Mouse (Mus musculus) left cerebral cortex, adult 9 months (tissue): ENCODE measurements at regions not wholly inside any gene's neighbourhood (a gene's known extent, or its start where the extent isn't known, plus 50 kb on each side); places are given as distances from the start of the nearest gene placed in this dataset.
"Not testable (repeated sequence)": the region's sequence is repeated elsewhere in the genome, so short reads cannot be mapped to it uniquely, and the experiment has no call there.

Experiments
- DNase-seq, 2 experiments: peaks; one replicate each; pipeline ENCODE4 v3.0.0; 2022; ENCODE audit warnings: low spot score in 2 of 2

- not testable (repeated sequence) for DNase-seq
Observed at GRCm38 (mm10) chr12:77526581-77526980, 288.7 kb downstream of the Fut8 start.

GRCm38 (mm10) chr12:77527499-77527898, 289.6 kb downstream of the Fut8 start:
- DNase-seq, result no peak

GRCm38 (mm10) chr12:77527953-77528865, 290.3 kb downstream of the Fut8 start:
- DNase-seq, result no peak

- no peak for DNase-seq
Observed at GRCm38 (mm10) chr12:77528868-77529271, 290.9 kb downstream of the Fut8 start.

- peak in 1 of 2 experiments; percentile 7 for DNase-seq
Observed at GRCm38 (mm10) chr12:77529414-77529813, 291.5 kb downstream of the Fut8 start.

GRCm38 (mm10) chr12:77529955-77530354, 292.0 kb downstream of the Fut8 start:
- no peak for DNase-seq

GRCm38 (mm10) chr12:77531294-77531693, 293.4 kb downstream of the Fut8 start:
- DNase-seq, result no peak

DNA sequence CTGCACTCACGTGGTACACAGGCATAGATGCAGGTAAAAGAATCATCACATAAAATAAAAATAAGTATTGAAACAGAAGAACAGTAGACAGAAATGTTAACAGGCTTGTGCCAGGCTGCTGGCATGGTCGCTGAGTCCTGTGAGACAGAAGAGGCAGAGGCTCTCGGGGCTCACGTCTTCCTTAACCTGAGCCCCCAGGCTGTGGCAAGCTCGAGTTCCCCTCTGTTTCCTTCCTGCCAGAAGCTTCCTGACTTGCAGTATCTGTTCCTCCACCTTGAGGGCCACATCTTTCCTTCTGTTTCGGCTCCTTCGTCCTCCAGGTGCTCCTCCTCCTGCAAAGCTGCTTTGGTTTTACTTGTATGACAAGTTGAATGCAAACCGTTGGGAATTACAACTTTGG, 294.6 kb downstream of the Fut8 start:
- DNase-seq, result no peak

DNA sequence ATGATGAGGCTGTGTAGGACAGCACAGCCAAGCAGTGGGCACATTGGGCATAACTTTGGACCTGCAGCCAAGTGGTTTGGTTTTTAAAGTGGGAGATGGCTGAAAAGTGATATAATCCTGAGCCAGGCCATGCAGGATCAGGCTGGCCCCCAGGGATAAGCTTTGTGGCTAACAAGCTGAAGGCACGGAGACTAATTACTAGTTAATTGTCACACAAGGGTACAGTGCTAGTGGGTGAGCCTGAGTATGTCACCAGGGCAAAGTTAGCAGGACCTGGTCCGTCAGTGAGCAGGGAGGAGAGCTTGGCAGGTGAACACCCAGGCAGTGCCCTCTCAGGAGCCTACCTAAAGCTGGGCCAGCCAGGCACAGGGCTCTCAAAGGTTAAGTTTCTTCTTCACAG, 295.7 kb downstream of the Fut8 start:
- DNase-seq, result no peak

DNA sequence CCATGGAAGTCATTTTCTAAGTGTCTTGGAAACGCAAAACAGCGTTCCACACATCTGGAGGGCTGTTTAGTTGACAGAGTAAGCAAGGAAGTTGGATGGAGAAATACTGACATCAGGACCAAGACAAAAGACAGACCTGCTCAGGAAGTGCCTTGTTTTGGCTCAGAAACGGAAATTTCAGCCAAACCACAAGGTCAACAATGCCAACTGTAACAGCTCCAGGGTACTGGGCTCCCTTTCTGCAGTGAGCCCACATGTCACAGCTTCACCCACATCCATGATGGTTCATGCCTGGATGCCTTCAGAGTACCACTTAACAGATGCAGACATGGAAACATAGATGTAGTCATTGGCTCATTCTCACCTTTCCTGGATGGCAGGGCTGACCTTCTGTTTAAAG, 296.2 kb downstream of the Fut8 start:
- DNase-seq, result no peak

DNA sequence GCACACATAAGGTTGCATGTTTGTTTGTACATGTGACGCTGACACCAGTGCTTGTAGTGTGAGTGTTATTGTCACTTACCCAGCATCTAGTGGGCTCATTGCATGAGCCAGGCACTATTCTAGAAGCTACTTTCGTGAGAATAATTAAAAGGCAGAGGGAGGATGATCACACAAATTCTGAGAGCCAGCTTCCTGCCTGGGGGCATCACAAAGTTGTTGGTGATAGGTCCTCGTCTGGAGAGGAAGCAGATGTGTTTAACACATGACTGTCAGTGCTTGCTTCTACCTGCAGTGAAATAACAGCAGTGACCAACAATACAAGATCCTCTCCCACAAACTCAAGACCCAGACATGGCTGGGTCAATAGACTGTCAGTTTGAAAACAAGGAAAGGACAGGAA, 297.2 kb downstream of the Fut8 start:
- no peak for DNase-seq

GRCm38 (mm10) chr12:77537139-77537848, 299.4 kb downstream of the Fut8 start:
- DNase-seq, result no peak

DNA sequence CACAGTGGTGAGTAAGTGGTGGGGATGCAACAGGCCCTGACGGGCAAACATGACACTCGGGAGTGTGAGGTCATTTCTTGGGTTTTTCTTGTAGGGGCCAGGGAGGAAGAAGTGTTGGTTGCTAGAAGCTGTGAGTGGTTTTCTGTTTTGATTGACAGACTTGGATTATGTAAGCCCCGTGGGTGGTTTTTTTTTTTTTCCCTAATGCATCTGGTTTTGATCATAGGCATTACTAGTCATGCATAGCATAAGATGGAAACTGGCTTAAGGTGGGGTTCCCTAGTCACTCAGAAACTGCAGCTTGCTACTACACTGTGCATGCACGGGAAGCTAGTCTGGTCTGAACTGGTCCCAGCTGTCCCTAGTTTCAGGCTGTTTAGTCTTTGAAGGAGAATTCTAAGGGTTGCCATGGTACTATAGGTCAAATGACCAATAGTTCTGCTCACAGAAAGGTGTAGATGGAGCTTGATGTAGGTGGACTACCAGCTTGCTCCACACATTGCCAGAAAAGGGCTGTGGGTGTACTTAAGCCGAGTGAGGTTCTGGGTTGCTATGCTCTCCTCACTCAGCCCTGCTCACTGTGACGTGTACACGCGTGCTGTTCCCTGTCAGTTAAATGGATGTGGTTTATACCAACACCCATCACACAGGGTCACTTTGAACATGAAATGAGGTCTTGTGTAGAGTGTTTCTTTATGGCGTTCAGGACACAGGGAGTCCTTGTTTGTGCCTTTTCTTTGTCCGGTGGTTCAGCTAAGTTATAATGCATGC, 301.9 kb downstream of the Fut8 start:
- DNase-seq, result no peak

DNA sequence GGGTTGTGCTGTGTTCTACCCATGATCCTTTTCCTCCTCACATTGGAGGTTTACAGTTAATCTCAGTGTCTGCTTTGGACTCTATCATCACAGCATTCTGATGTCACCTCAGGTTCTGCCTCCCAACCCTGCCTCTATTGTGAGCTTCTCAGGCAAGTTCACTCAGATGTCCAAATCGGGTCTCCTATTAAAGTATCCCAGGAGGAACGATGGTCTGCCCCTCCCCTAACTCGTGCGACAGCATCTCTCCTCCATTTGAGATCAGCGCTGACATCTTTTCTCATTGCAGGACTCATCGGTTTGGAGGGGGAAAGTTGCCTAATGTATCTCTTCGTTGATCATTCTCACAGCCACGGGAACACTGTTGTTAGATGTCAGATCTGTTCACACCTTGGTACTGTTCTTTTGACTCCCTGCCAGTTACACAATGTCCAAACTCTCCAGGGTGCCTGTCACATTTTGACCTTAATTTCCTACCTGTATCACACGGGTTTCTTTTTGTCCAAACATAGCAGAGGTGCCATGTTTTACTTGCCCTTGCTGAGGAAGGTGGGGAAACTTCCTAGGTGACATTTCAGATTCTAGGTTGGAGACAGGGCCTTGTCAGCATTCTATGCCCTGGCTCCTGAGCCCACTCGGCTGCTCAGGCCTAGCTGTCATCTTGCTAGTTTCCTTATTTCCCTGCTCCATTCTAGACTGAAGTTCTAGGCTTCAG, 303.3 kb downstream of the Fut8 start:
- DNase-seq, result no peak

GRCm38 (mm10) chr12:77541826-77542225, 303.9 kb downstream of the Fut8 start:
- no peak for DNase-seq

DNA sequence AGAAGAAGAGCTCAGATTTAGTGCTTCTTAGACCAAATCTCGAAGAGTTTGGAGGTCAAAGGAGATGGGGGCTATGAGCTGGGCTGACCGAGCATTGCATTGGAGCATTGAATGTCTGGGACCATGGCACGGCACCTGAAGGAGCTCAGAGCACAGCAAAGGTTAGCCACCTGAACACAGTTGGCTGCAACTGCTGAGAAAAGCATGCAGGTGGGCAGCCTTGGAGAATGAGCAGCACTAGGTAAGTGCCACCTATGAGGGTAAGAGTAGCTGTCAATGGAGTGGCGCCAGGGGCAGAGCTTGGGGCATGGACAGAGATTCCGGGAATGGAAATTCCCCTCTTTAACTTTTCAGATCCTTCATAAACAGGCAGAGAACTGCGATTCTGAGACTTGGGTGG, 305.7 kb downstream of the Fut8 start:
- DNase-seq, result no peak

DNA sequence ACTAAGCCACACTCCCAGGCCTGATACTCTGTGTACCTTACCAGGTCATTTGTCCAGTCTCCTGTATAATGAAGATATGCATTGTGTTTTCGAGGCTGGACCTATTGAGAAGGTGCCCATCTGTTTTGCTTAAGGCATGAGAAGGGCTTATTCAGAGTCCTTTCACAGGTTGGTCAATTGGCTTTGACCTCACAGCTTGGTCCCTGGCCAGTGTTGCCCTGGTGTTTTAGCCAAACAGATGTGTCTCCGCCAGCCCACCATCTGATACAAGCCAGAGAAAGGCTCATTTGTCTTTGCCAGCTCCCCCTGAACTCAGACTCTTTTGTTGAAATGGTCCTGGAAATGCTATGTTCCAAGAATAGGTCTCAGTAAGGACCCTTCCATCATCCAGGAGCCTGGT, 308.2 kb downstream of the Fut8 start:
- no peak for DNase-seq

DNA sequence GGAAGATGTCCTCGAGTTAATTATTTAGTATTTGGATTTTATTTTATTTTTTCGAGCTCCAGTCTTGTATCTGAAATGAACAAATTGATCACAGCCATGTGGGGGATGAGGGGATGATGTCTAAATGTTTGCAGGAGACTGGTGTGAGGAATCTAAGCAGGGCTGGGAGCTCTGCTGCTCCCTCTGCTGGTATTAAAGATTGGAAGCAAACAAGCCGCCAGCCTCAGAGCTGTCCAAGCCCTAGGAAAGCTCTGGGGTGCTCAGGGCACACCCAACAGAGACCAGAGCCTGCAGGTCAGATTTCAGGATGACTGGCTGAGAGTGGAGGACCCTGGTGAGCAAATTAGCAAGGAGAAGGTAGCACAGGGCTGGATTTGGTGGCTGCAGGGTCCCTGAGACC, 330.4 kb downstream of the Fut8 start:
- DNase-seq, result peak in 1 of 2 experiments; percentile 34

DNA sequence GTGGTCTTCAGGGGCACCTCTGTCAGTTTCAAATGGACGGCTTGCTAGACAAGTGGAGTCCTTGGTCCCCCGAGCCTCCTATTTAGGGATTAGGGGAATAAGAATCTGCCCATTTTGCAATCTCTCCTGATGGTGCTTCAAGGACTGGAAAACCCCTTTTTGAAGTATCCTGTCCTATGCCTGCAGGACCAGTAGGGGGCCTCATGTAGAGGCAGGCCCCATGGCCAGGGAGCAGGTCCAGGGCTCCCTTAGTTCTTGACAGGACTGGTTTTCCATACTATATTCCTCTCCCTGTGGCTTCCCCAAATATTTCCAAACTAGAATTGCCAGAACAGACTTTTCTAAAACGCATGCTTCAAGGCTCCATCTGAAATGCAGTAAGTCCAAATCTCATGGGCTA, 332.6 kb downstream of the Fut8 start:
- DNase-seq, result no peak

DNA sequence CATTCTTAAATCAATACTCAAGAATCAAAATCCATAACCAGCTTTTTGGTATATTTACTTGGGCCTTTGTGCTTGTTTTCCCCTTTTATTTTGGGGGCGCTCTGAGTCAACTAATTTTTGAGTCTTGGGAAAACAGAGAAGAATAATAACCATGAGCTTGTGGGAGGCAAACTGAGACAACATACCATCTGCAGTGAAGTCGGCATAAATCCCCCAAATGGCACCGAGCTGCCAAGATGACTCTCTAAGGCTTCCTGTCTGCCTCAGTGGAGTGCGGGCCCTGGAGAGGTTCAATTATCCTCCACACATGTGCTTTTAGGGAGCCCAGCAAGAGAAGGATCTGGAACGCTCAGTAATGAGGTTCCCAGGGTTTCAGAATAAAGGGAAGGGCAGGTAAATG, 333.1 kb downstream of the Fut8 start:
- DNase-seq, result no peak

DNA sequence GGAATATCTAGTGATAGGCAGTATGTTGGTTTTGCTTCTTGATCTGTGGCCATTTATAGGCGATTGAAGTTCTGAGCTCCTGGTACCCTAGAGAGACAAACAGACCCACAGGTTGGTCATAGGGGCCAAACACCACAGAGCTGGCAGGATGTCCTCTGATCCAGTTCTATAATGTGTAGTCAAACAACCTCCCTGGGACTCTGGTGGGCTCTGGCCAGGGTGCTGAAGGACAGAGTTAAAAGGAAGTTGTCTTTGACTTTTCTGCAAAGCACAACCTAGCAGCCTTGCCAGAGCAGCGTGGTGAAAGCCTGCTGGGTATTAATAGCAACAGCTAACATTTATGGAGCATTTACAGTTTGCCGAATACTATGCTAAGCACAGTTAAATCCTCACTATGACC, 337.1 kb downstream of the Fut8 start:
- no peak for DNase-seq

DNA sequence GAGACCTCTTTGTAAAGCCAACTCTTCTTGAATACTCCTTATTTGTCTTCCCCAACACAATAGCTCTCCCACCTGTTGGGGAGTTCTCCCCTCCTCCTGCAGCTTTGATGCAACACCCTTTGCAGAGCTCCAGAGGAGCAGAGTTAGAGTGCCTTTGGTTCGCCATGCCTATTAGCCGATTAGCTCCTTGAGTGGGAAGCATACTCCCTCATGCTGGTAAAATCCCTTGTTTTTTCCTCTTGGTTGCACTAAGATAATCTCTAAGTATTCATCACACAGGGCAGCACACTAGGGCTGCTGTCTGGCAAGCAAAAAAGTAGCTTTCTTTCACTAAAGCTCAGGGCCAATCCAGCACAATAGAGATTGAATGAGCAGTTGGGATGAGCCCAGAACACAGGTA, 350.4 kb downstream of the Fut8 start:
- DNase-seq, result no peak
